Mouse (Mus musculus): ENCODE data around the gene Spdya. TPM values are rescaled to one million over a fixed set of nuclear protein-coding genes. Genes with fewer than 3 reads are reported as not detected.
A peak's percentile ranks its signal among the peaks of the same experiment; 100 is the strongest.
"Not testable (repeated sequence)": the region's sequence is repeated elsewhere in the genome, so short reads cannot be mapped to it uniquely, and the experiment has no call there.

The Spdya gene
- total RNA-seq (2021) = under 1 TPM in 1 of 2 experiments, not detected in 1; 0.14 TPM

DNA sequence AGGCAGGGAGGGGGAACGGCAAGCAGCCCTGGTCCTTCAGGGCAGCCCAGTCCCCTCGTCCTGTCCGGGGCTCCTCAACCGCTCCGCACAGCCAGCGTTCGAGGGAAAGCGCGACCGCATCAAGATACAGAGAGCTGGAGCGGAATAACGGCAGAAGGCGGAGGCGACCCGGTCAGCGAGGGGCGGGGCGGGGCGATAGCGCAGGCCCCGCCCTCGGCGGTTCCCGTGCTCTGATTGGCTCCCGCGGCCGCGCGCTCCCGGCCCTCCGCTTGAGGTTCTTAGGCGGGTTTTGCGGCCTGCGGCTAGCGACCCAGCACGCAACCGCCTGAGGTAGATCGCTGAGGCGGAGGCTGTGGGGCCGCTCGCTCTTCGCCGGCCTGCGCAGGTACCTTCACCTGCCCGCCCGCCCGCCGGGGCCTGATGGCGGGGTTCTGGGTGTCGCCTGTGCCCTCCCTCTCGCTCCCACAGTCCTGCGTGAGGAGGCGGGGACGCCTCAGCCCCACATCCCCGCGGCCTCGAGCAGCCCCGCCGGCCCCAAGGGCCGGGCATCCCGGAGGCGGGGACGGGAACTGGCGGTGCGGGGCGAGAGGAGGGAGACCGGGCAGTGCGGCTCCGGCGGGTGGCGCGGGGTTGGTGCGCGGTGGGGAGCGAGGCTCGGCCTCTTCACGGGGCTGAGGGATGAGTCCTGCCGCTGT is at the start of gene Spdya:
Spdya (plus strand) TSS at position 305 of the 695 bp plus-strand sequence.
- peak; percentile 71 for DNase-seq (ENCODE audit: low spot score)
- intact Hi-C loops (cut with DNase I) = no loop called here

DNA sequence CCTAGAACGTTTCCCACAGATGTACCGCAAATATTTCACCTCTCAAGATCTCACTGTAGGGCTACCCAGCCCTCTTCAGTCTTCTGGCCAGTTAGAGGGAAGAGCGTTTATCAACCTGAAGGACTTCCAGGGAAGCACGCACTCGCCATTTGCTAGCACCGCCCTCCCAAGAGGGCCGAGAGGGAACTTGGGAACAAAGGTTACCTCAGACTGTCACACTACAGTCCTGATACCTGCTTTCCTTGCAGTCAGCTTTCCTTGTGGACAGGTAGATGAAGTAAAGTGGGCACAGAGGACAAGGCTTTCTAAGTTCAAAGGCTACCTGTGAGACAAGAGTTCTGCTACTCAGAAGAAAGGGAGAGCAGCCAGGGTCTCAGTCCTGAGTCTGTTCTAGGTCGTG is 45.0 kb upstream of the Spdya start:
- no peak for DNase-seq (ENCODE audit: low spot score)
- intact Hi-C loops (cut with DNase I) = no loop called here

DNA sequence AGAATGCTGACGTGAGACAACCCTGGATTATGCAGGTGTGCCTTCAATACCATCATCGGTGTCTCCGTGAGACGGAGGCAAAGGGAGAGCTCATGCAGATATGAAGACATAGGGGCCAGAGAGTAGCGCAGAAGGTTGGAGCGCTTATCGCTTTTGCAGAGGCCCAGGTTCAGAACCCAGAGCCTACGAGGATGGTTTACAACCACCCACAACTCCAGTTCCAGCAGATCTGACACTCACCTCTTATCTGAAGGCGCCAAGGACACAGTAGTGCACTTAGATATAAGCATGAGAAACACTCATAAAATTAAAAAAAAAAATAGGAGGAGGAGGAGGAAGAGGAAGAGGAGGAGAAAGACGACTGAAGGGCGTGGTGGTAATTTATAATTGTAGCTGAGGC is 41.6 kb upstream of the Spdya start:
- no peak for DNase-seq (ENCODE audit: low spot score)
- intact Hi-C loops (cut with DNase I) = no loop called here

DNA sequence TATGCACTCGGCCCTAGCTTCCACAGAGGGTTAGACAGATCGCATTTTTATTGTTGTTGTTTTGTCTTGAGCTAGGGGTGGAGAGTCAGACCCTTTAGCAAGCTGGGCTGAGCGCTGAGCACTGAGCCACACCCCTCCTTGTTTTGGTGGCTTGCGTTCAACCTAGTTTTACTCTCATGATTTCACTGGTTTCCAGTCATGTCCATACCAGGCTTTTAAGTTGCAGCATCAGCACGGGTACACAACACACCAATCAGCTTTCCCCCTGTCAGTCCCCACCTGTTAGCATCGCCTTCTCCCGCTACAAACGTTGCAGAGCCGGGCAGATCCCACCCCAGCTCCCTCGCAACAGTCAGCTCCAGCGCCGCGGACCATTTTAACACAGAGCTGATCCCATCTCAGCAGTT is 25.6 kb upstream of the Spdya start:
- intact Hi-C loops (cut with DNase I) = loop anchor here (2.0 to 10.0 kb wide), 2 partner anchors 52 to 88 kb away; partner anchors contain the start of genes Smchd1 and Wdr43

DNA sequence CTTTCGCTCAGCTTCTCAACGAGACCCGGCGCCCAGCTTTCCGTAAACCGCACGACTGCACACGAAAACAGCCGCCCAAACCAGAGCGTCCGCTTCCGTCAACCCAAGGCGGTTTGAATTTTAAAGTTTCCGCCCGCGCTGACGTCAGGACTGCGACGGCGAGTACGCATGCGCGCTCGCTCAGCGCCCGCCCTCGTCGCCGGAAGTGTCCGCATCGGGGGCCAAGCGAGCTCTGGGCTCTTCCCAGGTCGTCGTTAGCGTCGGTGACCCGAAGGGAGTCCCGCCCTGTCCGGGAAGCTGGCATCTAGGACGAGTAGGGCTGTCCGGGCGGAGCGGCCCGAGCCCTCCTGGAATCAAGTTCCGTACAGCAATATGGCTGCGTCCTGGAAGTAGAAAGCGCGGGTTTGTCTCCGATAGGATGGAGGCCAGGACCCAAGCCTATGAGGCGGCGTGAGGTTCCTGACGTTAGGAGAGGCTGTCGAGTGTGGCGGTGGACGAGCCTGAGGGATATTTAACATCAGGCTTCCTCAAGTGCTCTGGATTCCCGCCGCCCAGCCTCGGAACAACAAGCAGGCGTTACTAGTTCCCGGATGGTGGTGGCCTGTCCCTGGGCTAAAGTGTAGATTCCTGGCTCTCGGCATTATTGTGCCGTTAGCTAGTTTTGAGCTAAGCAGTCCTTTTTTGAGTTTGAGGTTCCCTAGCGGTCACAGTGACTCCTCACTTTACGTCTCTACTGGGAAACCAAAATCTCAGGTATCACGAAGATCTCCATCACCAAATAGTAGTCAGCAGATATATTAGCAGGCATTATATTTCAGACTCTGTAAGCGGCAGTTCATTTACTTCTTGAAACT is 24.9 kb upstream of the Spdya start, which contains the start of gene Ndc80:
Ndc80 (minus strand) TSS at position 147 of the 854 bp plus-strand sequence.
- DNase-seq (ENCODE audit: low spot score) = peak; percentile 88
- intact Hi-C loops (cut with DNase I) = loop anchor here (2.0 to 10.0 kb wide), 2 partner anchors 52 to 88 kb away; partner anchors contain the start of genes Smchd1 and Wdr43

More for the DNA sequence above, 25.6 kb upstream of the Spdya start:
- DNase-seq (ENCODE audit: low spot score) = no peak

DNA sequence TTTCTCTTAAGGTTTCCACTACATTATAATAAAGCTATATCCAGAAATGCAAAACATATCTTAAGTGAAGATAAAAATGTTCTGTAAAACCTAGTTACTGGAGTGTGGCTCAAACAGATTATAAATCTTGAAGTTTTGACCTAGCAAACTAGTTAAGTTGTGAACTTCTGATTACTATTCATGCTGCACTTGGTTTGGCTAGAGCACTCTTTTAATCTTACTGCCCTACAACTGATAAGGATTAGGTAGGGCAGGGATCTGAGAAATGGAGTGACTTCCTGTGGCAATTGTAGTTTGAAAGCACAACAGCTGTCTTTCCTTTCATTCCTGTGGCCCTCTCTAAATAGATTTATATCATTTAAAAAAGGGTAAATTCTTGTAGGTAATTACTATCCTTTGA is 23.8 kb upstream of the Spdya start:
- intact Hi-C loops (cut with DNase I) = loop anchor here (10.0 kb wide), 1 partner anchor 87 kb away; the partner anchor contains the start of gene Wdr43
- DNase-seq (ENCODE audit: low spot score) = no peak

DNA sequence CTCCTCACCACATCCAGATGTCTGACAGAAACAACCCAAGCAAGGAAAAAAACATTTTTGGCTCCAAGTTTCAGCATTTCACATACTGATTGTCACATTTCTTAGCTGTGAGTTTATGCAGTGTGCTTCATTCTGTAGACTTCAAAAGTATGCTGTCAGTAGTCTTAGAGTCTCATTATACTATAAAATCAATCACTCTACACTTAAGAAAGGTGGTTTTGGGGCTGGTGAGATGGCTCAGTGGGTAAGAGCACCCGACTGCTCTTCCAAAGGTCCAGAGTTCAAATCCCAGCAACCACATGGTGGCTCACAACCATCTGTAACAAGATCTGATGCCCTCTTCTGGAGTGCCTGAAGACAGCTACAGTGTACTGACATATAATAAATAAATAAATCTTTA is 16.3 kb upstream of the Spdya start:
- DNase-seq (ENCODE audit: low spot score); intact Hi-C loops (cut with DNase I): not testable (repeated sequence)

DNA sequence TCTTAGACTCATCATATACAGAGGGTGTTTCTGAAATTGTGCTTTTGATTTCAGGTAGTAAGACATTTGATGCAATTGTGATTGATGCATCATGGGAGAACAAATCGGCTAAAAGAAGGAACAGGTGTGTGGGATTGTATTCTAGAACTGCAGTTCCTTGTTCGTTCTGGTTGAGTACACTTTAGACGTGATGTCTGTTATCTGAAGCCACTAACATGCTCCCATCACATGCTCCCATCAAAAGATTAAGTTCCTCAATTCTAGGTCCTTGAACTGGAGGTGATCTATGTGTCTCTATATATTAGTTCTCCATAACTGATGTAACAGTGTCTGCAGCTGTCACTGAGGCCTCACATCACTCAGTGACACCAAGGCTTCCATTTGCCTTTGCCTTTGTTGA is 14.7 kb upstream of the Spdya start:
- no peak for DNase-seq (ENCODE audit: low spot score)
- intact Hi-C loops (cut with DNase I) = no loop called here

DNA sequence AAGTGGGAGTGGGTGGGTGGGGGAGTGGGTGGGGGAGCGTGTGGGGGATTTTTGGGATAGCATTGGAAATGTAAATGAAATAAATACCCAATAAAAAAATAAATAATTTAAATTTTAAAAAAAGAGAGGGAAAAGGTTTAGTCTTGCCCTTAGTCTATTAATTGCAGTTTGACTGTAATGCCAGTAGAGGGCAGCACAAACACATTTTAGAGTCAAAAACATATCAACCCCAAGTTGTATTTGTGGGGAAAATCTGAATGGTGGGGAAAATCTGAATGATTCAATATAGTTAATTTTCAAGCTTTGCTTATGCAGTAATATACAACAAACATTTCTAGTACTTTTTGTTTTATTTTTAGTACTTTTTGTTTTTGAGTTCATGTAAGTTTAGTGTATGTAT is 3.3 kb upstream of the Spdya start:
- no peak for DNase-seq (ENCODE audit: low spot score)
- intact Hi-C loops (cut with DNase I) = no loop called here

DNA sequence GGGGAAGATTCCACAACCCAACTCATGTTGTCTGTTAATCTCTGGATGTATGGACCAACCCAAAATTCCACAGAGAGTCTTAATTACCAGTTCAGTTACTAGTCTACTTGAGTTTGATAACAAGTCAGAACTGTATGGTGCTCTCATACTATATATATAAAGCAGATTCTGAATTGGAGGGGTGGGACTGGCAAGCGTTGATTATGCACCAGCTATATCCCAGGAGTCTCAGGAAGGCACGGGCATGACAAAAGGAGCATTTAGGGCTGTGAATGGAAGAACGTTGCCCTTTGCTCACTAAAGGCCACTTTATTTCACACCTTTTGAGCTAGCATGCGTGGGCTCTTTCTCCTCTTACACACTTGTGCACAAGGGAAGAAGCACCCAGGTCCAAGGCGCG is 511 bp upstream of the Spdya start:
- no peak for DNase-seq (ENCODE audit: low spot score)

DNA sequence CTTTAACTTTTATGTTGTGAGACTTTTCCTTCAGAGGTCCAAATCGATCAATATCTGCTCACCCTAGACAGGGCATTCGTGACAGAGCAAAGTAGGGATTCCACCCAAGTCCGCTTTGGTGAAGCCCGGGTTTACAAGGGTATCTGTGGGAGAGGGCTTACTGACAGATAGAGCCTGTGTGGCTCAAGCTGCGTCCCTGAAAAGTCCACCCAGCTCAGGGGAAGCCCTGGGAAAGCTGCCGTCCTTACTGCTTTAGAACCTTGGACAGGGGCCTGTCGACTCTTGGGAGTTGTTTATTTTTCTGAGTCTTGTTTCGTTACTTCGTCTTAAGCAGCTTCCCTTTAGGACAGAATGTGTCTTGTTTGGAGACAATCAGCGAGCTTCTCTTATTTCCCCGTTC is 1.0 kb downstream of the Spdya start:
- no peak for DNase-seq (ENCODE audit: low spot score)
- intact Hi-C loops (cut with DNase I) = no loop called here

More for the DNA sequence above, 511 bp upstream of the Spdya start:
- intact Hi-C loops (cut with DNase I) = no loop called here

DNA sequence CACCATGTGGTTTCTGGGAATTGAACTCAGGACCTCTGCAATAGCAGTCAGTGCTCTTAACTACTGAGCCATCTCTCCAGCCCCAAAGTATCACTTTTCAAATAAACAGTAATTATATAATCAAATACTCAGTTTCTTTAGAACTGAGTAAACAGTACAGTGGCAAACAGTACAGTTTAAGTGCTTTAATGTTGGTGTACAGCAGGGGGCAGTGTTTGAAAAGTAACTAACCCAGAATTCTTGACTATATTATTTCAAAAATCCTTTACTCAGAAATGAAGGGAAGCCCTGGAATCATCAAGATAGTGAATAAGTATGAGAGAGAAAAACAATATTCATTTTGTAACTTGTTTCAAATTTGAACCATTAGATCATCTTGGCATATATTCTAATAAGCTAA is 9.8 kb downstream of the Spdya start:
- no peak for DNase-seq (ENCODE audit: low spot score)
- intact Hi-C loops (cut with DNase I) = loop anchor here (5.0 to 10.0 kb wide), 2 partner anchors 313 to 1221 kb away; no protein-coding TSS in a partner anchor

DNA sequence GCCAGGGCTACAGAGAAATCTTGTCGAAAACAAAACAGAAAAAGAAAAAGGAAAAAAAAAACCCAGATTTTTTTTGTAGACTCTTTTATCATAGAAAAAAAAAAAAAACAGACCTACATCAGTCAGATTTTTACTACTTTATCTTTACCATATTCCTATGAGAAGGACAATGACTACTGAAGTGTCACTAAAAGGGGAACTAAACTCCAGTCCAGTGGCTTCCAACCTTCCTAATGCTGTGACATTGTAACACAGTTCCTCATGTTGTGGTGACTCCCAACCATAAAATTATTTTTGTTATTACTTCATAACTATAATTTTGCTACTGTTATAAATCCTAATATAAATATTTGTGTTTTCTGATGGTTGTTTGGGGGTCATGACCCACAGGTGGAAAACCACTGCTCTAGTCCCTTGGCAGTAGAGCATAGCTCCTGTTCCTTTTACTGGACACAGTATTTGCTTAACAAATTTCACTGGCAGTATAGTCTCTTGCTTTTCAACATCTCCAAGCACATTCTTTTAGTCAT is 27.4 kb downstream of the Spdya start:
- intact Hi-C loops (cut with DNase I) = no loop called here
- no peak for DNase-seq (ENCODE audit: low spot score)

DNA sequence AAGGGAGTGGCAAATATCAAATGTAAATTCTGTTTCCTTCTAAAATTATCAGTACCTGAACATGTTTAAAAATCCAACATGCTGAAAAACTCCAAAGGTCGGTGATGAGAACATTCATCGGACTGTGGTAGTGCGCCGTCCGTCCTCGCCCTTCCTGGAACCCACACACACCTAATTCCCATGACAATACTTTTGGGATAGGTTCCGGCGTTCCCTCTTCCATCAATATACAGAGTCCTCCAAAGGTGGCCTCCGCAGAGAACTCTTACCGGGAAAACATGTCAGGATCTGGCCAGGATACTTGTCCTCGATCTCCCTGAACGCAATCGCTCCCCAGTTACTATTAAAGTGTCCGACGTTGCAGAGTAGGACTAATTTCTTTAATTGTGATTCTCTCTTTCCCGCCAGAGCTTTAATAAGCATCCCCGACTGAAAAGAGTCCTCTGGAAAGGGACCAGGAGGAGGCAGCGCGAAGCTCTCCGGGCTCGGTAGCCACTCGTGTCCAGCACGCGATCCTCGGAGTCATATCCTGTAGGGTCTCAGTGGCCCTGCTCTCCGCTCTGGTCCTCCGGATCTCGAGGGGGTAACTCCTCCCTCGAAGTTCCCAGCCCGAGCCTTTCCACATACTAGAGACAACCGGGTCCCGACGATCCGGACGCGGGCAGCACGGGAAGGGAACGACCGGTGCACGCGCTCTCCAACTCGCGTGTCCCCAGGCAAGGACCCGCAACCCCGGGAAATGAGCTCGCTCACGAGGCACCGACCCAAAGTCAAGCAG is 46.2 kb downstream of the Spdya start:
- DNase-seq (ENCODE audit: low spot score) = no peak
- intact Hi-C loops (cut with DNase I) = loop anchor here (1.0 kb wide), 1 partner anchor 18 kb away; no protein-coding TSS in a partner anchor

DNA sequence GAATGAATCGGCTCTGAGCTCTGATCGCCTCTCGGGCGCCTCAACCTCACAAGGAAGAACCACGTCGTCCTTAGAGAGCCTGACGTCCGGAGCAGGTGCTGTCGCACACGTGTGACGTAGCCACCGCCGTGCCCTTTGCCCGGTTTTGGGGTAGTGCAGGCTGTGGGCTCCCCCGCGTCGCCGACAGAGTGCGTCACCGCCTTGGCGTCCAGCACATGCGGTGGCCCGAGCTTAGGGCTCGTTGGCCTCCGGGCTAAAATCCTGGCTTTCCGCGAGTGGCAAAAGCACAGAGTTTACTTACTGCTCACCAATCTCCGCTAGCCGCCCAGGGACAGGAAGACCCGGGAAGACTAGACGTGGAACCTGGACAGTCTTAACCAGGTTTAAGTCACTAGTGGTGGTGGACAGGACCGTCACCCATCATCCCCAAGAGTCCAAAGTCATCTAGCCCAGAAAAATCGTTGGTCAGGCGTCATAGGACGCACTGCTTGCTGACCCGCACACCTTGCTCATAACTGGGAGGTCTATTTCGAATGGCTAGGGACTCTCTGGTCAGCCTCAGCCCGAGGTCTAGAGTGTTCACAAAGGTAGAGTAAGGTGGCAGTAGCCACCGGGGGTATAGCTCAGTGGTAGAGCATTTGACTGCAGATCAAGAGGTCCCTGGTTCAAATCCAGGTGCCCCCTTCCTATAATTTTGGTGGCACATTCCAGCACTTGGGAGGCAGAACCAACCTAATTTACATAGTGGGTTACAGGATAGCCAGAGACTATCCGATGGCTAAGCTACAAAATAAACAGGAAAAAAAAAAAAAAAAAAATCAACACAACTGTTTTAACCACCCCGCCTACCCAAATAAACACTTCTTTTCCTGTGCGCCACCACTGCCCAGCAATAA is 47.0 kb downstream of the Spdya start:
- peak; percentile 74 for DNase-seq (ENCODE audit: low spot score)
- intact Hi-C loops (cut with DNase I) = loop anchor here (1.0 kb wide), 1 partner anchor 17 kb away; no protein-coding TSS in a partner anchor

DNA sequence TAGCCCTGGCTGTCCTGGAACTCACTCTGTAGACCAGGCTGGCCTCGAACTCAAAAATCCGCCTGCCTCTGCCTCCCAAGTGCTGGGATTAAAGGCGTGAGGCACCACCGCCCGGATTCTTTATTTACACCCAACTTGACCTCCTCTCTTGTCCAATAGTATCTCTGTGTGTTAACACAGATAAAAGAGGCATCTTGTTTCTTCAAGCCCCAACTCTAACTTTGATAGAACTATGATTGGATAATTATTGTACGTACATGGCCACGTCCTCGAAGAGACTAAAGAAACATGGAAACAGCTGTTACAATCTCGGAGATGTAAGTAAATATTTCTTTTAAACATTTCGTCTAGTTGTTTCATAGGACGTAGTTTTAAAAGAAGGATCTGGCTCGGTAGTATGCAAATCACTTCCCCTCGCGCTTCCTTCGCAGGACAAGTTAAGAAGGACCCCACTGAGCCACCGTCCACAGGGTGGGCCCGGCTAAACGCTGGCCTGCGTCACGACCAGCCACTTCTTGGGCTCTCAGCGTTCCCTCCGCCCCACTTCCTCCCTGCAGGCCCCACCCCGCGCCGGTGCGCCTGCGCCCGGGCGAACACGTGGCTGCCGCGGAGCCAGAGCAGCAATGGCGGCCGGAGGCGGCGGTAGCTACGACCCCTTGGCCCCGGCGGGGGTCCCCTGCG is 63.9 kb downstream of the Spdya start, which contains the start of gene Wdr43:
Wdr43 (plus strand) TSS at position 258 of the 681 bp plus-strand sequence.
- intact Hi-C loops (cut with DNase I) = loop anchor here (1.0 to 10.0 kb wide), 2 partner anchors 17 to 91 kb away; partner anchors contain the start of gene Ndc80
- DNase-seq (ENCODE audit: low spot score) = peak; percentile 95

DNA sequence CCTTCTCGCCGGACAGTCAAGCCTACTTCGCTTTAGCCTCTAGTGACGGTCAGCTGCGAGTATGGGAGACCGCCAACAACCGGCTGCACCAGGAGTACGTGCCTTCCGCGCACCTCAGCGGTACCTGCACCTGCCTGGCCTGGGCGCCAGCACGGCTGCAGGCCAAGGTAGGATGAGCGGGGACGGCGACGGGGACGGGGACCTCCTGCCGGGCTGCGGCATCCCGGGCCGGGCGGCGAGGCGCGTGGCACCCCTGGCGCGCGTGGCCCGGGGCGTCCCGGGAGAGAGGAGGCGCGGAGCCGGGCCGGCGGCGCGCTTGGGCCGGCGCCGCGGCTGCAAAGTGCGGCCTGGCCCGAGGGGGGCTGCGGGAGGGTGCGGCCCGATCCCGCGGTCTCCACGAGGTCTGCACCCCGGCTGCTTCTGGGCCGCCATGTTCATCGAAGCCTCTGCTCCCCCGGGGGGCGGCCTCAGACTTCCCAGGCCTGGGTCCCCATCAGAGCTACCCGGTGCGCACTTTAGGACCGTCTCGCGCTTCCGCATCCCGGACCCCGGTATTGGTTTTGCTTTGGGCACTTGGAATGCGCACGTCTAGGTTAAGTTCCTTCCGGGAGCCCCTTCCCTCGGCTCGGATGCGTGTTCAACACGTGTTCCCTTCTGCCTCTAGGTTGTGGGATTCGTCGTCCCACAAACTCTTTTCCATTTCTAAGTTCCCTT is 64.6 kb downstream of the Spdya start:
- no peak for DNase-seq (ENCODE audit: low spot score)

More for the DNA sequence above, 64.6 kb downstream of the Spdya start:
- intact Hi-C loops (cut with DNase I) = loop anchor here (1.0 to 10.0 kb wide), 2 partner anchors 18 to 92 kb away; partner anchors contain the start of gene Ndc80

Data from heart, postnatal 25 days (tissue).